Mouse (Mus musculus): ENCODE results near the gene Mospd3.
"Not testable (repeated sequence)": the region's sequence is repeated elsewhere in the genome, so short reads cannot be mapped to it uniquely, and the experiment has no call there.

- not testable (repeated sequence) for TF ChIP-seq ZC3H11A (IDR thresholded peaks at IDR 0.05; ENCODE audit: borderline replicate concordance, low read depth, low read length); MAFK (IDR thresholded peaks at IDR 0.05; ENCODE audit: insufficient read depth, low read depth, low read length)
Observed at GRCm38 (mm10) chr5:137614921-137615320, 14.1 kb upstream of the Mospd3 start.

All from ES-E14 (cell line).